Mouse (Mus musculus) frontal cortex, adult 2 months (tissue): ENCODE results near the gene Ccdc33. TPM values are rescaled to one million over a fixed set of nuclear protein-coding genes. Genes with fewer than 3 reads are reported as not detected.

ENCODE experiments used
- DNase-seq, 2 experiments: peaks; one replicate each; pipeline ENCODE4 v3.0.0; 2022; ENCODE audit warnings: low spot score in 1 of 2; ENCODE audit errors: extremely low spot score in 1 of 2
- polyA plus RNA-seq: library from polyadenylated mRNA; depleted of rRNA; stranded (reverse); fragments of >200 nt; gene quantifications from 2 replicates; pipeline ENCODE4 v1.2.3, GENCODE M21; 2012

Ccdc33 gene
- polyA plus RNA-seq, 1 experiment = 1.4 TPM

- DNase-seq = no peak
These were observed 22.6 kb downstream of the Ccdc33 start for GRCm38 (mm10) chr9:58095977-58096376.

GRCm38 (mm10) chr9:58093776-58094175 lies 24.8 kb downstream of the Ccdc33 start:
- DNase-seq = no peak

DNA sequence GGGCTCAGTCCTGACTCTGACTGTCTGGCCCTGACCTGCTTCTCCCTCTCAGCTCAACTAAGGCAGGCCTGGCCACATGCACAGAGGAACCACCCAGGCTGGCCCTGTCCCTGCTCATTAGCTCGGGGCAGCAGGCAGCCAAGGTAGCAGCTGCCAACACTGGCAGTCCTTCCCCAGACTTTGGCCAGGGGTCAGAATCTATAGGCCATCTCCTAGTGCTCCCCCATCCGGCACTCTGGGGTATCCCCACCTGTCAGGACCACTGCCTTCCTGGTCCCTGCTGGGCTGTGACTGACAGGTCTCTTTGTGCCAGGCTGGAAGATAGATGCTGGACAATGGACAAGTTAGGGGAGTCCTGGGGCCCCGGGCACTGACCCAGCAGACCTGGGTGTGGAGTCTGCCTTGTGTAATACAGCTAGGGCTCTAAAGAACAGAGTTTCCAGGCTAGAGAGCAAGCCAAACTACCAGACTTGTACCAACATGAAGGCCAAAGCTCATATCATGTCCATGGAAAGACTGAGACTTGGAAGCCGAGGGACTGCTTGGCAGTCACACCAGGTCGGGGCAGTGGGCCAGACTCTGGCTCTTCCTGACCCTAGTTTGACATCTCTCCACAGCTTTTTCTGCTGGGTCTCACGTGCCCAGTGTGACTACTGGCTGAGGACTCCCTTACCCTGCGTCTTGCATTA lies 25.9 kb downstream of the Ccdc33 start:
- no peak for DNase-seq

DNA sequence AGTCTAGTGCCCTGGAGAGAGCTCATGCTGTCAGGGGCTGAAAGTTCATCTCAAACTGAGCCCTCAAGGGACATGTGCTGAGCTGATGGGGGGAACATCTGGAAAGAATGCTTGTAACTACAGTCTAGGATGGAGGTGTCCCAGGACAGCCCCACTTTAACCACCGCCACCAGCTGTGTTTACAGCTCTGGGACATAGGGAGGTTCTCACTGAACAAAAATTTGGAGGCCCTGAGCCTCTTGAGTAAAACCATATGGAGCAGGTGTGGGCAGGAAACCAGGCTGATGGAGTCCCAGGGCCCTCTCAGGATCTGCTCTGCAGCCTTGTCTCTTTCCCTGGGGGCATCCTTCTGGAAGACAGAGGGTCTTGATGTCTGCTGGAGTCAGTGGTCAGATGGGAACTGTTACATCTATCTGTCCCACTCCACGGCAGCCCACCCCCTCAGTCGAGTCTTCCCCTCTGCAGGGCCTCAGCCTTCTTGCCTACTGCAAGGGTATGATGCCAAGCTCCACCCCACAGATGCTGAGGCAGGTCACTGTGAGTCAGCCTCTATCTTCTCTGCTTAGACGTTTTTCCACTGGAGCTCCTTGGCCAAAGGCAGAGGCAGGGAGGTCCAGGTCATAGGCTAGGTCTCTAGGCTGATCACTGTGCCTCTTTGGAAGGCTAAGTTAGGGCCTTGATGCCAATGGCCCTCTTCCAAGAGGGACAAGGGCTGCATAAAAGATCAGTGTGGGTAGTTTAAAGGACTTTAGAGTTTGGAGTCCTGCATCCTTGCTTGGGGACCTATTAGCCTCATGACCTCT lies 26.8 kb downstream of the Ccdc33 start:
- DNase-seq = no peak

DNA sequence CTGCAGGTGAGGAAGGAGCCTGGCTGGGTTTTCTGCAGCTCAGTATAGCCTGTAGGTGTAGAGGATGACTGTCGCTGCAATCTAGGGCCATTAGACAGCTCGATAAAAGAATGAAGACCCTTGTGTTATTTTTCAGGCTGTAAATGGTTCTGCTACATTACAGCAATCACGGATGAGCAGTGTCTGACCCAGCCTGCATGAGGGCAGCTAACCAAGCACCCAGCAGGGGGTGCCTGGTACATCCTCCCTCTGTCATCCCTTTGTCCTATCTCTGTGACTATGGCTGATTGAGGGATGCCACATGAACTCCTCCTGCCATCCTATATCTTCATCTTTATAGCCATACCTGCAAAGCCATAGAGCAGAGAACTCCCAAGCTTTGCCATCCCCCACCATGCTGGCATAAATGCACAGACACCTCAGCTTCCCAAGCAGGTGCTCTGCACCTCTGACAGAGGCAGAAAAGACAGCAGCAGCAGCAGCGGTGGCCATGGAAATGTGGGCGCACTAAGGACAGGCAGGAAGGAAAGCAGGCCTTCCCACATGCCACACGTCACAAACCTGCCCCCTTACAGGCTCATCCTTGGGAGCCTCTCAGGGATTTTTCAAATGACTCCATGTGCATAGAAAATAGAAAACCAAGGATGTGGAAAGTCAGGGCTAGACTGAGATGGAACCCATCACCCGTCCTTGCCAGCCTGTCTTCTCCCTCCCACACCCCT lies 31.2 kb downstream of the Ccdc33 start:
- DNase-seq = peak in 1 of 2 experiments; percentile 77

DNA sequence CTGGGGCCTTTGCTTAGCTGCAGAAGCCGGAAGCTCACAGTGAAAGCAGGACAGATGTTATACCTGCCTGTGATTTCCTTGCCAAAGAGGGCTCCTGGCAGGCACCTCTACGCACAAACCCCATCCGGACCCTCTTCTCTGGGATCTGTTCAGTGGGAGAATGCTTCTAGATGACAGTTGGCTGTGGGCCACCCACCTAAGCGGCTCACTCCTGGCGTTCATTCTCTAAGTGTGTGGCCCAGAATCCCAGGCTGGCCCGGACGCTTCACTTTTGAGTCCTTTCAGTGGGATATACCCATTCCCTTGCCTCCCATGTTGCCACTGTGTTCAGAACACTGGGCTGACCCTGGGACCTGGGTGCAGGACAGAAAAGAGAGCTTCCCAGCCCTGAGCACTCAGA lies 31.8 kb downstream of the Ccdc33 start:
- DNase-seq = no peak

DNA sequence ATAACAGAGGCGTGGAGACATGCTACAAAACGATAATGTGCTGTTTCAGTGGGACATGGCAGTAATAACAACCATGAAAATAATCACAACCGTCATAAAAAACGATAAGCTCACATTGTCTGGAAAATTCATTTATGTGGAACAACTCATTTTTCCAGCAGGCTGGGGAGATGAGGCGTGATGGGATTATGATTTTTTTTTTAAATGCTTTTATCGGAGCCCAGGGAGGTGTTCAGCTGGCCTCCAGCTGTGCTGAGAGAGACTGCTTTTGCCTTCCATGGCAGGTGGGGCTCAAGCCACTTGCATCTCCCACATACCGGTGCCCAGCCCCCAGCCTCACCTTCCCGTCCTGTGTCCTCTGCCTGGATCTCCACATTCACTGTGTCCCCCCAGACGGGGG lies 32.4 kb downstream of the Ccdc33 start:
- DNase-seq = no peak

- no peak for DNase-seq
These were observed 33.5 kb downstream of the Ccdc33 start for GRCm38 (mm10) chr9:58085074-58085473.

- DNase-seq = no peak
These were observed 34.0 kb downstream of the Ccdc33 start for GRCm38 (mm10) chr9:58084586-58084985.

DNA sequence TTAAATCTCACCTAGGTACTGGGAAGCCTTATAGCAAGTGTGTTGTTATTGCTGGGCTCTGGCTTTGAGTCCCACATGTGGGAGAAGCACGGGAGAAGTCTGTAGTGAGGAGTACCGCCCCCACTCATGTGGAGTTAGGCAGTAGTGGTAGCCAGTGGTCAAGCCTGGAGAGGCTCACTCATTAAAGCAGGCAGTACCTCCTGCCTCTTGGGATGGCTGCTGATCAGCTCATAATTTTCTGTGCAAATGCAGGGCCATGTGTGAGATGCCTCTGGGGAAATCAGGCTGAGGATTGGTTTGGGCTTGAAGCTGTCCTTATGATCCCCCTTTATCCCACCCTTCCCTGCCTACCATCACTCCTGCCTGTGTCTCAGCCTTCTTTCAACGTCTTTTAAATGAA lies 44.1 kb downstream of the Ccdc33 start:
- DNase-seq = no peak

- DNase-seq = peak; percentile 63 to 78
These were observed 51.1 kb downstream of the Ccdc33 start for GRCm38 (mm10) chr9:58067546-58067945.

DNA sequence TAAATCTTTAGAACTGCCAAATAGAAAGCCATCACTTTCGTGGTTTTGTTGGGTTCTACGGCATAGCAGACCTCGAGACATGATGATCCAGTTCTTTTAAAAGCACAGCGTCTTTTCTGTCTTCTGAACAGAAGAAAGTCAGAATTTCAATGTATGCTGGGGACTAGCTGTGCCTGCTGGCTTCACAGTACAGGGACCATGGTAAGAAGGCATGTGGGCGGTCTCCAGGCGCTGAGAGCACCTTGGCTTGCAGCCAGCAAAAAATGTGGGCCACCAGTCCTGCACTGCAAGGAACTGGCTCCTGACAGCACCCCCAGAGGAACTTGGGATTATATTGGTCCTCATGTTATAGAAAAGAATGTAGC lies 51.9 kb downstream of the Ccdc33 start:
- peak; percentile 86 to 89 for DNase-seq

DNA sequence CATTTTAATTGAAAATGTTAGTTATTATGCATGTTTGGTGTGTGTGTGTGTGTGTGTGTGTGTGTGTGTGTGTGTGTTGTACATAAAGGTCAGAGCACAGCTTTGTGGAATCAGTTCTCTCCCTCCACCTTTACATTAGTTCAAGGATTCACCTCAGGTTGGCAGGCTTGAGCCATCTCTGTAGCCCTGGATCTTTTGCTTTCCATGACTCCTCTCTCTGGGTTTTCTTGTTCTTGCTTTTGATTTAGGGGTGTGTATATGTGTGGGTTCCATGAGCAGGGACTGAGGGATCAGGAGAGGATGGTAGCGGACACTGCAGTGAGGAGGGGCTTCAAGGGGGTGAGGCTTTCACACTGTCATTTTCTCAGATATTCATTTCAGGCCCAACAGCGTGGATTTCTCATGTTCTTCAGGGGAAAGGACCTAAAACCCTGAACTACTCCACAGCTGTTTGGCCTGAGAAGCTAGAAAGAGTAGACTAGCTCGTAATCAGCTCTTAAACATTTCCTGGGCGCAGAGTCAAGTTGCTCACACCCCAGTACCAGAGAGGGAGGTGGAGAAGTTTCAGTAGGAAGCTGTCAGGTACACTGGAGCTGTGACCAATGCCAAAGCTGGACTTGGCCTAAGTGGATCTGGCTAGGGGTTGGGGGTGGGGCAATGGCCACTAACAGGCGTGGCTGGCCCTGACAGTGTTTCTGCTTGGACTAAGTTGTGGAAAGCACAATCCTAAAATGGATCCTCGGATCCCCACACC lies 52.5 kb downstream of the Ccdc33 start:
- peak in 1 of 2 experiments; percentile 40 for DNase-seq

DNA sequence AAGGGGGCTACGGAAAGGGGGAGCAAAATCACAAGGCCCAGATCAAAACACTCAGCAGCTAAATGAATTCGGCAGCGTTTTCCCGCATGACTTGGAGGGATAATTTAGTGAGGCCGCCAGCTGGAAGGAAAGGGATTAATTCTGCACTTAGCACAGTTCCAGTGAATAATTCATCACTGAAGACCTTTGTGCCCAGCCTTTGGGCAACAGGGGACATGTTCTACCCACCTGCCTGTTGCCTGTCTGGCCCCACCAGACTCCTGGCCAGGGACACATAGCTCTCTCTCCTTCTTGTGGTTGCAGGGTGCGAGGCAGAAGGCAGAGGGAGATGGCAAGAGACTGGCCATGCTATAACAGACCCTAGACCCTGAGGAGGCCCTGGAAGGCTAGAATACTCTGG lies 53.1 kb downstream of the Ccdc33 start:
- DNase-seq = no peak

DNA sequence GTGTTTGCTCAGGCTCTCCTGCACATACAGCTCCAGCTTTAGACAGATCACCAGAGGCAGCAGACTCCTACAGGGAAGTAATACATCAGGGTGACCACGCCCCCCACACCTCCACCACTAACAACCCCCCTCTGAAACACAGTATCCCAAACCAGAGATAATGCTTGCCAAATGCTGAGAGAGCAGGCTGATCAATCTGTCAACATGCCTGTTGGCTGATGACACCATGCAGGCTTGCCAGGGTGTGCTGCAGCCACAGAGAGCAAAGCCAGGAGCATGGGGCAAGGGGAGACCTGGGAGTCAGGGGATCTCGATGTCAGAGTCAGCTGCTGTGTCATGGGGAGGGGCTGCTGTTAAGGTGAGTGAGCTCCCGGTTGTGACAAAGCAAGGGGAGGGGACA lies 55.1 kb downstream of the Ccdc33 start, which contains the start of gene Stra6:
Stra6 (plus strand) TSS at position 258 of the 400 bp plus-strand sequence.
- no peak for DNase-seq

DNA sequence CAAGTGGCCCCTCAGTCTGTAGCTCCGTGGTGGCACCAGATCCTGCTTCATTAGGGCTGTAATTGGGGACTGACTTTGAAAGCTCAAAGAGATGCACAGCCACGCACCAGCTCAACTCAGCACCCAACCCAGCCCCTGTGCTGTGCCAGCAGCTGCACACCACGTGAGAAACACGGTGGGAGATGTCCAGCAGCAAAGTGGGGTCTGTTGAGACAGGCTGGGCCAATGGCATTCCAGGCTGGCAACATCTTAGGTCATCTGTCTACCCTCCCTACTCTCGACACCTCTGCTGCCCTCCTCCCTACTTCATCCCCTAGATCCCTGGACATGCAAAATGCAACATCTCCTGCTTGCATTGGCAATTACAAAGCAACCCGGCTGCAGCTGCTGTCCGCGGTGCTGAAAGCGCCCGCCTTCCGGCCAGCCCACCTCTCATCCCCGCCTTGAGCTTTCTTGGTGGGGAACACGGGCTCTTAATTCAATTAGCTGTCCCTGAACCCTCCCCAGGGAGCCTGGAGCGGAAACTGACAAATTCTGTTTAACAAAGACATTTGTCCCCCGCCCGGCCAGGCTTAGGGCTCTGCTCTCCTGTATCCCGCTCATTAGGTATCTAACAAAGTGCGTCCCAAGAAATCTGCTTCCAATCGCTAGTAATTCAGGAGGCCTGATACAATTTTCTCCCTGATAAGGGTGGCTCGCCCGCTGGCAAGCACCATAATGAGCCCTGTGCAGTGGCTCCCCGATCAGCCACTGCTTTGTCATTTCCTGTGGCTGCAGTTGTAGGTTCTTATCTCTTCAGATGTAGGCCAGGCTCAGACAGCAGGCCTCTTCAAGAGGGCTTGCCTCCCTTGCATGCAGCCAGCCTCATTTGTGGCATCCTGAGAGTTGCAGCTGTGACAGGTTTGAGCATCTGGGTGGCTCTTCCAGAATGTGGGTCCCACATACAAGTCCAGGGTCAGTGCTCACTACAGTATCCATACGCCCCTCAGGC lies 57.7 kb downstream of the Ccdc33 start:
- DNase-seq = no peak

GRCm38 (mm10) chr9:58059920-58060319 lies 58.7 kb downstream of the Ccdc33 start:
- no peak for DNase-seq

DNA sequence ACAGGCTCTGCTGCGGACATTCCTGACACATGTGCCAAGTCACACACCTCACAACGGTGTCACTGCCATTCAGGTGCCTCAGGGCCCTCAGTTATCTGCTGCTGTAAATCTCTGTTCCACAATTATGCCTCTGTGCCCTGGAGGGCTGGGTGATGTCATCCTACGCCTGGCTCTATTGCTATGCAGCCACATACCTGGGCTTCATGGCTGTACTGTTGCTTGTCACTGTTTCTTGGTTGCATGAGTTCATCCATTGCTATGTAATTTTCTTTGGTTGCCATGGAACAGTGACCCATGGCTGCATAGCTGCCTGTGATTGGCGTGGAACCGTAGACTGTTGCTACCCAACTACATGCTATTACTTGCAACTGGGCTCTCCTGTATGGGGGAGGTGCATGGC lies 63.0 kb downstream of the Ccdc33 start:
- no peak for DNase-seq

- DNase-seq = no peak
These were observed 64.6 kb downstream of the Ccdc33 start for GRCm38 (mm10) chr9:58054032-58054431.

GRCm38 (mm10) chr9:58053544-58053943 lies 65.1 kb downstream of the Ccdc33 start:
- DNase-seq = no peak
